Mouse (Mus musculus): ENCODE data around the gene Elf3.

DNA sequence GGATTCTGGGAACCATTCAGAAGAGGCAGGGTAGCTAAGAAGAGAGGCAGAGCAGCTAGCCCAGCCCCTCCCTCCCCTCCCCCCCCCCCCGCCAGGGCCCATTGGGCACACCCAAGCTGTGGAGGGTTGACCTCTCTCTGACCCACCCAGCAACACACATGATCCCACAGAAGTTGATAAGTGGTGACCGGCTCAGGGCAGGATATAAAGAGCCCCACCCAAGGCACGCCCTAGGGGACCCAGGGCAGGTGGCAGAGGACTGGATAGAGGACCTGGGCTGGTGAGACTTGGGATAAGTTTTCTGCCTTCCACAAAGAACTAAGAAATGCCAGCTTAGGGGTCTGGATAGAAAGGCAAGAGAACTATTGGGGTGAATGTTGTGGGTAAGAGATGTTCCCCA is 7.7 kb downstream of the Elf3 start:
- TF ChIP-seq POLR2A (IDR thresholded peaks at IDR 0.05; ENCODE audit: extremely low read depth, insufficient read depth, low read length) (no peak), CTCF (IDR thresholded peaks at IDR 0.05; ENCODE audit: extremely low read depth, insufficient read depth, low read length) (no peak)

All from cortical plate, adult 2 months (tissue).